Mouse (Mus musculus): ENCODE results near the gene Celf1.

Celf1 gene

DNA sequence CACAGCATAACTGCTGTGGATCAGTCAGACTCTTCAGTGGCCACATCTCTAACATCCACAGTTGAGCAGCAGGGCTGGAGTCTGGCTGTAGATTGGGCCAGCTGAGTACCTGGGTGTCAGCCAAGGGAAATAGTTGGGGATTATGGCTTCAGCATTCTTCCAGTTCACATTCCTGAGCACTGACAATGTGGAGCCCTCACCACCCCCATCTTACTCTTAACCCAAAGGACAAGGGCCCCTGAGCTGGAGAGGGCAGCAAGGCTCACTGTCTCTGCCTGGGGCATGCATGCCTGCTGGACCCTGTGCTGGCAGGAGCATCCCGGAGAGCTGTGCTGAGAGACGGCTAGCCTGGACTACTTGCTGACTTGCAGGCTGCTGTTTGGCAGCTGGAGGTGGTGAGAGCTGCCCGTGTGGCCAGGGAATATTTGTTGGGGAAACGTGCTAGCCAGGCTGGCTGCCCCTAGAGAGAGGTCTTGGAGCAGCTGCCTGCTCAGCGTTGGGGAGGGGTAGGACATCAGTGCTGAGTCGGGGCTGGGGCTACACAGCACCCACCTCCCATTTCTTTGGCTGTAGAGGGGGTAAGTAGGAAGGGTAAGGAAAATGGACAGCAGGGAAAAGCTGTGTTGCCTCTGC lies 121.8 kb downstream of the Celf1 start:
- DNase-seq (ENCODE audit: low read depth, low spot score): no peak

GRCm38 (mm10) chr2:91062779-91063606 lies 122.8 kb downstream of the Celf1 start:
- DNase-seq (ENCODE audit: low read depth, low spot score): no peak

GRCm38 (mm10) chr2:91064211-91064610 lies 124.0 kb downstream of the Celf1 start:
- no peak for DNase-seq (ENCODE audit: low read depth, low spot score)

- no peak for DNase-seq (ENCODE audit: low read depth, low spot score)
These were observed 125.4 kb downstream of the Celf1 start for GRCm38 (mm10) chr2:91065544-91065943.

GRCm38 (mm10) chr2:91066455-91066854 lies 126.3 kb downstream of the Celf1 start:
- no peak for DNase-seq (ENCODE audit: low read depth, low spot score)

DNA sequence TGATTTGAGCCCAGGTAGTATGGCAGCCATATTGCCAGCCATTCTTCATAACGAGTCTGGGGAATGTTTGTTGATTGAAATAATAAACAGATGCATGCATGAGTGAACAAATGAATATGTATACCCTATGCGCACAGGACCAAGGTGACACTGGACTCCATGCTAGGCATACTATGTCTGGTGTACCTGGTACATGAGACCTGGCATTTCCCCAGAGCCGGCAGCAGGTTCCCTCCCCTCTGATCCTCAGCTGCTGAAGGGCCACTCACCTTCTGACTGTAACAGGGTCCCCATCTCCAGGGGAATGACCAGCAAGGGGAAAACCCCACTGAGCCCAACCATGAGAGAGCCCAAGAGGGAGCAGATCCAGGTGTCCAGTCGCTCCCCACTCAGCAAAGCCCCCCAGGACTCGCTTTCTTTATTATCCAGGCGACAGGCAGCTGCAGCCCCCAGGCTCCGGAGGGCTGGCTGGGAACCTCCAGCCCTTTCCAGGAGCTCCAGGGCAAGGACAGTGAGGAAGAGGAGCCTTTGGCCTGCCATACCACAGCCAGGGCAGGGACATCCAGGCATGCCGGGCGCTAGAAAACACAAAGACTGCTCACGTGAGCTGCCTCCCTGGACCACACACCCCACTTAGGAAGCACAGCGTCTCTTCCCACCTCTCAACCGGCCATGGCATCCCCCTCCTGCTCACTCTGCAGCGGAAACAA lies 128.1 kb downstream of the Celf1 start:
- no peak for DNase-seq (ENCODE audit: low read depth, low spot score)

DNA sequence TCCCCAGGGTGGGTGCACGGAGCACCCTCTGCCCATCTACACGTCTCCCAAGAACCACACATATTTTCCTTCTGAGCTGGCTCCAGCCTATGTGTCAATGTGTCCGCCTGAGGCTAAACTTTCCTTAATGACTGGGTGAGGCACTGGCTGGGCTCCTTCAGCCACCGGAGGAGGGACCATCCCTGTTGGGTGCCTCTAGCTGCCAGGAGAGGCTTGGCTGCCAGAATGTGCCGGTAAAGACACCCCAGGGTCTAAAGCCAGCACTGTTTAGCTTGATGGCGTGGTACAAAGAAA lies 128.6 kb downstream of the Celf1 start:
- no peak for DNase-seq (ENCODE audit: low read depth, low spot score)

Data from retina, adult 2 months (tissue).